Mouse (Mus musculus): ENCODE data around the gene Ints3. TPM values are rescaled to one million over a fixed set of nuclear protein-coding genes. Genes with fewer than 3 reads are reported as not detected.

The Ints3 gene
- polyA plus RNA-seq, 1 experiment from 2014 or later = 34.2 TPM

Other genes with a start within 250 kb of the Ints3 start
- gene Rps27, start 220.0 kb downstream of the Ints3 start, polyA plus RNA-seq (2014; fragmentation: Nextera tagmentation; extraction: Ambion mirVana) = 1,119 and 1,121 TPM in 2 replicates
- gene Rab13, start 219.9 kb downstream of the Ints3 start, polyA plus RNA-seq (2014; fragmentation: Nextera tagmentation; extraction: Ambion mirVana) = 14.6 and 15.5 TPM in 2 replicates
- 101 and 104 TPM in 2 replicates for gene Jtb, start 202.0 kb downstream of the Ints3 start, polyA plus RNA-seq (2014; fragmentation: Nextera tagmentation; extraction: Ambion mirVana)
- 4.5 and 4.9 TPM in 2 replicates for gene Creb3l4, start 190.1 kb downstream of the Ints3 start, polyA plus RNA-seq (2014; fragmentation: Nextera tagmentation; extraction: Ambion mirVana)
- gene Slc39a1, start 185.4 kb downstream of the Ints3 start, polyA plus RNA-seq (2014; fragmentation: Nextera tagmentation; extraction: Ambion mirVana) = 49.1 and 55.3 TPM in 2 replicates
- gene Crtc2, start 179.5 kb downstream of the Ints3 start, polyA plus RNA-seq (2014; fragmentation: Nextera tagmentation; extraction: Ambion mirVana) = 9.8 and 10.6 TPM in 2 replicates
- gene Dennd4b, start 168.4 kb downstream of the Ints3 start, polyA plus RNA-seq (2014; fragmentation: Nextera tagmentation; extraction: Ambion mirVana) = 3.8 and 4.5 TPM in 2 replicates
- 13.6 and 26.0 TPM in 2 replicates for gene Gatad2b, start 140.4 kb downstream of the Ints3 start, polyA plus RNA-seq (2014; fragmentation: Nextera tagmentation; extraction: Ambion mirVana)
- 13.5 and 14.8 TPM in 2 replicates for gene Slc27a3, start 43.7 kb downstream of the Ints3 start, polyA plus RNA-seq (2014; fragmentation: Nextera tagmentation; extraction: Ambion mirVana)
- gene Npr1, start 32.2 kb upstream of the Ints3 start, polyA plus RNA-seq (2014; fragmentation: Nextera tagmentation; extraction: Ambion mirVana) = 2.5 and 3.7 TPM in 2 replicates
- gene Ilf2, start 42.5 kb upstream of the Ints3 start, polyA plus RNA-seq (2014; fragmentation: Nextera tagmentation; extraction: Ambion mirVana) = 364 and 368 TPM in 2 replicates
- 72.3 and 77.9 TPM in 2 replicates for gene Snapin, start 57.4 kb upstream of the Ints3 start, polyA plus RNA-seq (2014; fragmentation: Nextera tagmentation; extraction: Ambion mirVana)
- 138 and 143 TPM in 2 replicates for gene Chtop, start 75.9 kb upstream of the Ints3 start, polyA plus RNA-seq (2014; fragmentation: Nextera tagmentation; extraction: Ambion mirVana)
- gene S100a1, start 80.8 kb upstream of the Ints3 start, polyA plus RNA-seq (2014; fragmentation: Nextera tagmentation; extraction: Ambion mirVana) = 8.4 and 9.8 TPM in 2 replicates
- gene S100a13, start 80.8 kb upstream of the Ints3 start, polyA plus RNA-seq (2014; fragmentation: Nextera tagmentation; extraction: Ambion mirVana) = 10.9 and 15.0 TPM in 2 replicates
- gene S100a14, start 93.2 kb upstream of the Ints3 start, polyA plus RNA-seq (2014; fragmentation: Nextera tagmentation; extraction: Ambion mirVana) = not detected in 2 replicates
- 57.0 and 59.8 TPM in 2 replicates for gene S100a16, start 103.6 kb upstream of the Ints3 start, polyA plus RNA-seq (2014; fragmentation: Nextera tagmentation; extraction: Ambion mirVana)
- 0.39 TPM in 1 of 2 replicates, not detected in the other for gene S100a3, start 127.0 kb upstream of the Ints3 start, polyA plus RNA-seq (2014; fragmentation: Nextera tagmentation; extraction: Ambion mirVana)
- gene S100a2, start 156.6 kb upstream of the Ints3 start, polyA plus RNA-seq (2014; fragmentation: Nextera tagmentation; extraction: Ambion mirVana) = not detected in 2 replicates
- gene Gm42674, start 168.3 kb upstream of the Ints3 start, polyA plus RNA-seq (2014; fragmentation: Nextera tagmentation; extraction: Ambion mirVana) = not detected in 2 replicates
- 0.91 and 1.4 TPM in 2 replicates for gene S100a4, start 170.1 kb upstream of the Ints3 start, polyA plus RNA-seq (2014; fragmentation: Nextera tagmentation; extraction: Ambion mirVana)
- gene S100a5, start 174.9 kb upstream of the Ints3 start, polyA plus RNA-seq (2014; fragmentation: Nextera tagmentation; extraction: Ambion mirVana) = not detected in 2 replicates
- gene S100a6, start 179.3 kb upstream of the Ints3 start, polyA plus RNA-seq (2014; fragmentation: Nextera tagmentation; extraction: Ambion mirVana) = 23.5 and 25.9 TPM in 2 replicates
- gene S100a7a, start 220.4 kb upstream of the Ints3 start, polyA plus RNA-seq (2014; fragmentation: Nextera tagmentation; extraction: Ambion mirVana) = not detected in 2 replicates
- gene S100a8, start 235.4 kb upstream of the Ints3 start, polyA plus RNA-seq (2014; fragmentation: Nextera tagmentation; extraction: Ambion mirVana) = 2.8 and 4.2 TPM in 2 replicates

Data from hindbrain, embryonic 11.5 days (tissue).